Mouse (Mus musculus) limb, embryonic 10.5 days (tissue): ENCODE data around the gene Samhd1. TPM values are rescaled to one million over a fixed set of nuclear protein-coding genes. Genes with fewer than 3 reads are reported as not detected.

Experiments used
- DNase-seq: peaks from one replicate; pipeline ENCODE4 v3.0.0-alpha.2; 2017; ENCODE audit warnings: low spot score
- H3K27ac ChIP-seq: fragments of 300-500 bp; sonication (generic); 2 replicates; pipeline ENCODE4 v1.5.1; 2016; ENCODE audit warnings: mild to moderate bottlenecking
- H3K27me3 ChIP-seq: fragments of 300-500 bp; sonication (generic); 2 replicates; pipeline ENCODE4 v1.6.1; 2016; ENCODE audit warnings: low read depth, mild to moderate bottlenecking; ENCODE audit not compliant: poor library complexity, severe bottlenecking
- H3K36me3 ChIP-seq: fragments of 300-500 bp; sonication (generic); 2 replicates; pipeline ENCODE4 v1.6.1; 2016; ENCODE audit warnings: mild to moderate bottlenecking, moderate library complexity
- H3K4me1 ChIP-seq: fragments of 300-500 bp; sonication (generic); 2 replicates; pipeline ENCODE4 v1.6.1; 2016
- H3K4me3 ChIP-seq: fragments of 300-500 bp; sonication (generic); 2 replicates; pipeline ENCODE4 v1.5.1; 2016; ENCODE audit warnings: mild to moderate bottlenecking, moderate library complexity
- H3K9me3 ChIP-seq: fragments of 300-500 bp; sonication (generic); replicated peaks from 2 replicates; pipeline ENCODE4 v1.6.1; 2016; ENCODE audit warnings: mild to moderate bottlenecking
- WGBS: fragments of 180-500 bp; shearing (Covaris S2); methylation state at CpG from one replicate; pipeline ENCODE4 v1.1.7; 2016; 5-methylcytosine and 5-hydroxymethylcytosine counted together
- polyA plus RNA-seq: library from polyadenylated mRNA; unstranded; fragments of >200 nt; fragmentation: Nextera tagmentation; extraction: Ambion mirVana; gene quantifications from 2 replicates; pipeline ENCODE4 v1.2.1, GENCODE M21; 2016

Samhd1 gene
- polyA plus RNA-seq, 1 experiment from 2014 or later: 27.3 TPM

DNA sequence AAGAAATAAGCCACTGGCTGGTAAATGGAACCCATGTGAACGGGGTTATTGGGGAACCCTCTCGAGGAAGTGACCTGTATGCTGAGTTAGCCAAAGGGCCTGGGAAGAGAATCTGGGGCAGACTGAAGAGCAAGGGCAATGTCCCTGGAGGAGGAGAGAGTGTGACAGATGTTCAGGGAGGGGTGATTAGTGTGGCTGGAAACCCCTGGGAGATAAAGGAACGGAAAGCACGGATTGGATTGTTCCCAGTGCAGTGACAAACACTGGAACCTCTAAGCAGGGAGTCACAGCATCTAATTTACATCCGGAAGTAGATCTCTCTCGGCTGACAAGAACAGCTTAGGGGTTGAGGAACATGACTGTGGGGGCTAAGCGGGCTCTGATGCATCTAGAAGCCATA lies 53.1 kb downstream of the Samhd1 start:
- H3K9me3 ChIP-seq: no peaks in the 10 kb centered on the region
- peaks cover 29% of the 10 kb centered on the region for H3K4me1 ChIP-seq
- DNase-seq: no peak
- no peak overlapping the region for H3K4me3 ChIP-seq
- WGBS: 37% methylated on average over 7 of the region's 7 CpGs
- H3K27me3 ChIP-seq: no peaks in the 10 kb centered on the region
- H3K36me3 ChIP-seq: peaks cover 6% of the 10 kb centered on the region
- no peak overlapping the region for H3K27ac ChIP-seq

GRCm38 (mm10) chr2:157081331-157081730 lies 53.7 kb downstream of the Samhd1 start:
- peaks cover 13% of the 10 kb centered on the region for H3K36me3 ChIP-seq
- no peak overlapping the region for H3K27ac ChIP-seq
- DNase-seq: no peak
- peaks cover 35% of the 10 kb centered on the region for H3K4me1 ChIP-seq
- no peaks in the 10 kb centered on the region for H3K9me3 ChIP-seq
- H3K4me3 ChIP-seq: no peak overlapping the region
- H3K27me3 ChIP-seq: no peaks in the 10 kb centered on the region
- 96% methylated on average over 8 of the region's 8 CpGs for WGBS

DNA sequence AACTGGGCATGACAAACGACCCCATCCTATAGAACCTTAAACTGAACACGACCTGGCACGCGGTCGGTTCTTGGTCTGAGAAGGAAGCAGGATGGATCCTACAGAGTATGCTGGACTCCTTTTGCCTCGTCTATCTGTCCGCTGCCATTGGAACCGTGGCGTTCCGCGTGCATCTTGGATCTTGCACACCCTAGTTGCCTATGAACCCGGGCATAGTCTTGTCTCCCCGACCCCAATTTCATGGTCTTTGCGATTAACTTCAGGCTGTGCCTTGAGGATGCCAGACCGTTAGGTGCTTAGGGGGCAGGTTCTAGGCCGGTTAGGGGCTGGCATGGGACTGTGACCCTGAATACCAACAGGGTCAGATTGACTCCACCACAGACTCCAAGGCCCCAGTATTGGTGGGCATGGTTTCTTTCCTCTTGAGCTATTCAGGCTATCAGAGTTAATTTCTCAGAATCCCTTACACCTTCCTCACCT lies 55.3 kb downstream of the Samhd1 start:
- Histone ChIP-seq H3K27ac (peak overlapping the region; percentile 99), H3K4me3 (peak overlapping the region; percentile 92), H3K9me3 (no peaks in the 10 kb centered on the region), H3K27me3 (no peaks in the 10 kb centered on the region), H3K36me3 (peaks cover 28% of the 10 kb centered on the region), H3K4me1 (peaks cover 46% of the 10 kb centered on the region)
- 12% methylated on average over 16 of the region's 16 CpGs for WGBS
- DNase-seq: no peak

- Histone ChIP-seq H3K27me3 (no peaks in the 10 kb centered on the region), H3K27ac (peak within 1 kb of the TSS; percentile 99), H3K4me1 (peaks cover 52% of the 10 kb centered on the region), H3K9me3 (no peaks in the 10 kb centered on the region), H3K36me3 (peaks cover 34% of the 10 kb centered on the region), H3K4me3 (peak within 1 kb of the TSS; percentile 92)
- DNase-seq: peak; percentile 91
- WGBS: under 1% methylated on average over 128 of the region's 136 CpGs
Observed at GRCm38 (mm10) chr2:157078793-157079700, 56.0 kb downstream of the Samhd1 start, which contains the start of gene Soga1. Soga1 (minus strand) TSS chr2:157079254.

GRCm38 (mm10) chr2:157078059-157078792 lies 56.8 kb downstream of the Samhd1 start:
- Histone ChIP-seq H3K27ac (peak overlapping the region; percentile 99), H3K9me3 (no peaks in the 10 kb centered on the region), H3K36me3 (peaks cover 42% of the 10 kb centered on the region), H3K4me3 (peak overlapping the region; percentile 92), H3K27me3 (no peaks in the 10 kb centered on the region), H3K4me1 (peaks cover 55% of the 10 kb centered on the region)
- DNase-seq: peak; percentile 66
- 2% methylated on average over 79 of the region's 79 CpGs for WGBS

- Histone ChIP-seq H3K9me3 (no peaks in the 10 kb centered on the region), H3K27me3 (no peaks in the 10 kb centered on the region), H3K4me3 (peak overlapping the region; percentile 92), H3K27ac (peak overlapping the region; percentile 99), H3K4me1 (peaks cover 58% of the 10 kb centered on the region), H3K36me3 (peaks cover 48% of the 10 kb centered on the region)
- peak; percentile 57 for DNase-seq
- WGBS: 1% methylated on average over 15 of the region's 15 CpGs
Observed at GRCm38 (mm10) chr2:157077641-157078058, 57.4 kb downstream of the Samhd1 start.

DNA sequence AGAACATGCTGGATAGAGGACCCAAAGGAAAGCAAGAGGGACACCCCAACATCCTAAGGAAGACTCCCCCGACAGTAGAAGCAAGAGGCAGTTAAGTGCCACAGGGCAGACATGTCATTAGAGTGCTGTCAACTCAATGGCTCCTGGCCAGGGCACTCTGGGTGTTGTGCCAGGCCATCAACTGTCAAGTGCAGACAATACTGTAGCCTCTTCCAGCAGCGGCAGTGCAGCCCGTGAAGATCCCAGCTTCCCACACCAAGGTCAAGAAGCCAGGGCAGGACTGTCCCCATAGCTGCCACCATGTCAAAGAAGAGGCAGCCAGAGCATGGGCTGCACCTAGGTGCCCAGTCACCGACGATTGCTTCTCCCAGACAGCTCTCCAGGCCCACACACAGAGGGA lies 57.9 kb downstream of the Samhd1 start:
- Histone ChIP-seq H3K27me3 (no peaks in the 10 kb centered on the region), H3K4me3 (peak overlapping the region; percentile 92), H3K27ac (peak overlapping the region; percentile 99), H3K4me1 (peaks cover 62% of the 10 kb centered on the region), H3K36me3 (peaks cover 53% of the 10 kb centered on the region), H3K9me3 (no peaks in the 10 kb centered on the region)
- 67% methylated on average over 5 of the region's 5 CpGs for WGBS
- no peak for DNase-seq

DNA sequence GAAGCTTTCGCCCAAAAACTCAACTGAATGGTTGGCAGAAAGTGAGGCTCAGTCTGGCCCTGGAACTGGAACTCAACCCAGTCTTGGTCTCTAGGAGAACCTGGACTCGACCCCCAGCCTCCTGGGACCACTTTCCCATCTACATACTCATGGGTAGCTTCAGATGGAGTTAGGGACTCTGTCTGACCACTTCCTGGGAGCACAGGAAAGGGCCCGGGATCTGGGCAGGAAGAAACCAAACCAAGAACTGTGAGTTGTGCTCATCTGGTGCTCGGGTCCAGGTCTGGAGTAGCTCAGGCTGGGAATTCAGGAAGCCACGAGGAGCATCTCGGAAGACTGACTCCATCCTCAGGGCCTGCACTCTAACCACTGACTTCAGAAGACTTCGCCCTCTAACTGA lies 58.5 kb downstream of the Samhd1 start:
- peaks cover 59% of the 10 kb centered on the region for H3K36me3 ChIP-seq
- peak overlapping the region; percentile 92; the same call in 1 of the 2 replicates for H3K4me3 ChIP-seq
- peaks cover 68% of the 10 kb centered on the region for H3K4me1 ChIP-seq
- no peaks in the 10 kb centered on the region for H3K27me3 ChIP-seq
- no peak for DNase-seq
- H3K27ac ChIP-seq: no peak overlapping the region
- no peaks in the 10 kb centered on the region for H3K9me3 ChIP-seq
- WGBS: 88% methylated on average over 7 of the region's 7 CpGs

GRCm38 (mm10) chr2:157075685-157076084 lies 59.4 kb downstream of the Samhd1 start:
- 0 out of 2 replicates have a peak overlapping the region, but pooled peaks have one; percentile 27 for H3K27ac ChIP-seq
- H3K27me3 ChIP-seq: no peaks in the 10 kb centered on the region
- peaks cover 76% of the 10 kb centered on the region for H3K4me1 ChIP-seq
- H3K36me3 ChIP-seq: peaks cover 66% of the 10 kb centered on the region
- peak overlapping the region; percentile 92; the same call in 1 of the 2 replicates for H3K4me3 ChIP-seq
- WGBS: 82% methylated on average over 3 of the region's 3 CpGs
- H3K9me3 ChIP-seq: no peaks in the 10 kb centered on the region
- DNase-seq: no peak

DNA sequence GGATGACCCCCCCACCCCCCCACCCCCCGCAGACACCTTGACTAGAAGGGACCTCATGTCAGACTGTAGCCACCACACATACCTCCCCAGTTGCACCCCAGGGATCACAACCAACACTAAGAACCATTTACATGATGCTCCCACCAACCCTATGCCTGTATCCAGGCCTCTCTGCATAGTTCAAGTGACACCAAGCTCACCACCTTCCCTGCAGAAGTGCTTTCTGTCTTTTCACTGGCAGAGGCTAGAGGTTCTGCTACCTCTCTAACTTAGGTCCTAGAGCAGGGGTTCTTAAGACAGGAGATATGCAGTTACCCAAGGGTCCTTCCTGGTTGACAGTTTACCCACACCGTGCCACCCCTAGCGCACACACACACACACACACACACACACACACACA lies 59.8 kb downstream of the Samhd1 start:
- Histone ChIP-seq H3K4me3 (peak overlapping the region; percentile 92; the same call in 1 of the 2 replicates), H3K27me3 (no peaks in the 10 kb centered on the region), H3K9me3 (no peaks in the 10 kb centered on the region), H3K36me3 (peaks cover 71% of the 10 kb centered on the region), H3K27ac (no peak overlapping the region), H3K4me1 (peaks cover 78% of the 10 kb centered on the region)
- no peak for DNase-seq
- 93% methylated on average over 3 of the region's 3 CpGs for WGBS

GRCm38 (mm10) chr2:157074772-157075171 lies 60.3 kb downstream of the Samhd1 start:
- no peak overlapping the region for H3K27ac ChIP-seq
- no peaks in the 10 kb centered on the region for H3K9me3 ChIP-seq
- H3K27me3 ChIP-seq: no peaks in the 10 kb centered on the region
- 87% methylated on average over 5 of the region's 5 CpGs for WGBS
- H3K4me3 ChIP-seq: no peak overlapping the region
- H3K4me1 ChIP-seq: peaks cover 78% of the 10 kb centered on the region
- no peak for DNase-seq
- peaks cover 76% of the 10 kb centered on the region for H3K36me3 ChIP-seq

DNA sequence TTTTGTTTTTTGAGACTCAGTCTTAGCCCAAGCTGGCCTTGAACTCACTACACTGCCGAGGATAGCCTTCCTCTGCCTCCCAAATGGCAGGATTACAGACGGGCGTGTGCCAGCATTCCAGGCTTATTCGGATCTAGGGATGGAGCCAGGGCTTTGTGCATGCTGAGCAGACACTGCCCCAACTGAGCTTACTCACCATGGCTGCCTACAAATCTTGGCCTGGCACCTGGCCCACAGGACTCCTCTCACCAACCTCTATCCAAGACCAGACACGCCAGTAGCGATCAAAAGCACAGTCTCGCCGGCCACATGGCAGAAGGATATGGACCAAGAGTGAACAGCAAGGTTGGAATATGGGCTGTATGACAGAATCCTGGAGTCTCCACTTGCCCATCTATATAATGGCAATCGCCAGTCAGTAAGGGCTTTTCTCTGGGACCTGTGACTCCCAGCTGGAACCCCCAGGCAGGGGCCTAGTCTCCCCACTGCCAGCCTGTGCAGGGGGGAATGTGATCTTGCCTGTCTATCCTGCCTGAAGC lies 60.8 kb downstream of the Samhd1 start:
- H3K27ac ChIP-seq: no peak overlapping the region
- H3K4me3 ChIP-seq: no peak overlapping the region
- H3K4me1 ChIP-seq: peaks cover 78% of the 10 kb centered on the region
- no peaks in the 10 kb centered on the region for H3K27me3 ChIP-seq
- 87% methylated on average over 9 of the region's 9 CpGs for WGBS
- peaks cover 80% of the 10 kb centered on the region for H3K36me3 ChIP-seq
- no peaks in the 10 kb centered on the region for H3K9me3 ChIP-seq
- DNase-seq: no peak
